Mouse (Mus musculus) gastrocnemius, postnatal 4 days (tissue): Measurements from ENCODE around the gene Crip3. TPM values are rescaled to one million over a fixed set of nuclear protein-coding genes. Genes with fewer than 3 reads are reported as not detected.
A peak's percentile ranks its signal among the peaks of the same experiment; 100 is the strongest.

Experiments used
- DNase-seq, 2 experiments: peaks; one replicate each; pipeline ENCODE4 v3.0.0; 2021 to 2022; ENCODE audit warnings: low spot score in 2 of 2, mixed read lengths in 2 of 2
- long read RNA-seq, 2 experiments: library from polyadenylated mRNA; stranded (forward); transcript quantifications; one replicate each; pipeline ENCODE4 v2.0.0; 2021
- total RNA-seq, 2 experiments: library from RNA; stranded (reverse); gene quantifications; 2 replicates each; pipeline ENCODE4 v1.2.3; 2021

The Crip3 gene
- 1 to 10 TPM; 3.7 to 4.8 TPM for total RNA-seq
- long read RNA-seq, experiment 1, partial matches to known transcripts = 0 of 6 reads
- long read RNA-seq, experiment 1, other reads (novel, unspliced or antisense) = 4 of 6 reads
- long read RNA-seq, experiment 2, partial matches to known transcripts = 0 of 1 reads
- long read RNA-seq, experiment 2, other reads (novel, unspliced or antisense) = 0 of 1 reads

- no peak for DNase-seq
These were observed at the start of gene Crip3 for GRCm38 (mm10) chr17:46428761-46429414. TSS of gene Crip3 (plus strand) at chr17:46428926.

DNA sequence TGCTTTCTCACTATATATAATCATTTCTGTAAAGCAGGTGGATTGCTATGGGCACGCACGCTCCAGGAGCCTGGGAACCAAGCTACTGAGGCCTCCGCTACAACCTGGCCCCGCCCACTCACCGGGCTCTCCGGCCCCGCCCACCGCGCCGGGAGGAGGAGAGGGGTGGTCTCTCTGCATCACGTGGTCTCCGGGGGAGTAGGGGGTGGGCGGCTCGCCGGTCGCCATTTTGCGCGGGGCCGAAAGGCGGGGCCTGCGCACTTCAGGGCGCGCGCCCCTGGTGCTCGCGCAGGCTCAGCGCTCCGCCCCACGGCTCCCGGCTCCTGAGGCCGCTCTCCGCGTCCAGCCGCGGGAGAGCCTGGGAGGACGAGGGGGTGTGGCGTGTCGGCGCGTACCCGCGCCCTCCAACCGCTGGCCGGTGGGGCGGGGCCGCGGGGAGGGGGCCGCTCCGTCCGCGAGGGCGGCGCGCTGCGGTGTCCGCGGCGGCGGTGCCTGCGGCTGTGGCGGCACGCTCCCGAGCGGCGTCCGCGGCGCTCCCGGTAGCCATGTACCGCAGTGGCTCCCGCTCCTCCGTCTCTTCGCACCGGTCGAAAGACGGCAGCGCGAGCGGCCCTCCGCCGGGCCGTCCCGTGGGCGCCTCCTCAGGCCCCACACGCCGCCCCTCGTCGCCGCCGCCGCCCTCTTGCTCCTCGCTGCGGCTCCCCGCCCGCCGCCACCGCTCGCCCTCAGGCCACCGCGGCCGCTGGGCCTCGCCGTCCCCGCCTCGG is 45.2 kb upstream of the Crip3 start, which contains the start of gene Zfp318:
Gene Zfp318, plus strand, starts transcription at position 438 of the 767 bp plus-strand sequence.
- DNase-seq = peak; percentile 94 to 96

- peak; percentile 30 to 34 for DNase-seq
These were observed 44.5 kb upstream of the Crip3 start for GRCm38 (mm10) chr17:46384061-46384801.

DNA sequence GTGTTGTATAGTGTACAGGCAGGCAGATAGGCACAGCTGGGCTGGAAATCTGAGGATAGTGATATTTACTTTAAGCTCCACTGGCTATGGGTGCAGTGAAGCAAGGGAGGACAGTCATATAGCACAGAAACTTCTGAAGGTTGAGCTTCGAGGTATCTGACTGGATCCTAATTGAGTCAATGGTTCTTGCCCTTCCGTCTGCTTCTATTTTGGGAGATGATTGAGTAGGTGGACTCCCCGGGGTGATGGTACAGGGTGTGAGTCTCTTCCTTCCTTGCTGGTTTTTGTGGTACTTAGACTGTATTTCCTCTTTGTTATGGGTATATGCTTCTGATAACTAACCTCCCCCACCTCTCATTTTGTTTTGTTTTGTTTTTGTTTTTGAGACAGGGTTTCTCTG is 40.5 kb upstream of the Crip3 start:
- no peak for DNase-seq

DNA sequence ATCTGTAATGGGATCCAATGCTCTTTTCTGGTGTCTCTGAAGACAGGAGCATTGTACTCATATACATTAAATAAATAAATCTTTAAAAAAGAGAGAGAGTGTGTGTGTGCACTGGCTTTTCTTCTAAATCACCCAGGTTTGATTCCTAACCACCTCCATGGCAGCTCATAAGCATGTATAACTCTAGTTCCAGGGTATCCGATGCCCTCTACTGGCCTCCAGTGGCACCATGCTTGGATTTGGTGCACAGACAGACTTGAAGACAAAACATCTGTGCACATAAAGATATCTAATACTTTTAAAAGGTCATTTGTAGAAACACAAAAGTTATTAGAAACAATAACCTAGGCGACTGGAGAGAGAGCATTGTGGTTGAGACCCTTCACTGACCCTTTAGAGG is 35.7 kb upstream of the Crip3 start:
- no peak for DNase-seq

DNA sequence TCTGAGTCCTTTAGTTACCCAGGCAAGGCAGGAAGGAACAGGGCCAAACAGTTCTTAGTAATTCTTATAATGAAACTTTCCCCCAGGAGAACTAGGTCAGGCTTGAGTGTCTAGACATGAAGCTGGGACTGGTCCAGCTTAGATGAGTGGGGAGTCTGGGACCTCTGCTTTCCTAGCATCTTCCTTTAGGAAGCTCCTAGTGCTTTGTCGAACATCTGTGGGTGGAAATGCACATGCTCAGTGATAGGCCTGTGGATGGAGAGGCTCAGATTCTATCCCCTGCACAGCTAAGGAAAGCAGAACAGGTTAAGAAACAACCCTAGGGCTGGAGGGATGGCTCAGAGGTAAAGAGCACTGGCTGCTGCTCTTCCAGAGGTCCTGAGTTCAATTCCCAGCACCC is 34.1 kb upstream of the Crip3 start:
- DNase-seq = no peak

- DNase-seq = no peak
These were observed 20.2 kb upstream of the Crip3 start for GRCm38 (mm10) chr17:46408478-46408877.

DNA sequence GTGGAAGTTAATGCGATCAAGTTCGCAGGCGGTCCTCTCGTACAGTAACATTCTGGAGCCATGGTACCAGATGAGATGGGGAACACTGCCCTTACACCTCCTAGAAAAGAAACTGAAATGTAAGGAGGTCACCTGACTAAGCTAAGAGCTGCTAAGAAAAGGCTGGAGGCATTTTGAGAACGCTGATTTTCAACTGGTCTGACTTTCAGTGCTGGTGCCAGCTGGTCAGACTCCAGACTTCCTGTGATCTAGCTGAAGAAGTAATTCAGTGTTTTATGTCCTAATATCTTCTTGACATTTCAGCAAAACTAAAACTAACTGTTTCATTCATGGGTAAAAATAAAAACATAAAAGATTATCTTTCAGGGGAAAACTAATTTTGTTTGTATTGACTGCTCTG is 10.1 kb upstream of the Crip3 start:
- DNase-seq = no peak

GRCm38 (mm10) chr17:46419717-46420116 is 9.0 kb upstream of the Crip3 start:
- no peak for DNase-seq

DNA sequence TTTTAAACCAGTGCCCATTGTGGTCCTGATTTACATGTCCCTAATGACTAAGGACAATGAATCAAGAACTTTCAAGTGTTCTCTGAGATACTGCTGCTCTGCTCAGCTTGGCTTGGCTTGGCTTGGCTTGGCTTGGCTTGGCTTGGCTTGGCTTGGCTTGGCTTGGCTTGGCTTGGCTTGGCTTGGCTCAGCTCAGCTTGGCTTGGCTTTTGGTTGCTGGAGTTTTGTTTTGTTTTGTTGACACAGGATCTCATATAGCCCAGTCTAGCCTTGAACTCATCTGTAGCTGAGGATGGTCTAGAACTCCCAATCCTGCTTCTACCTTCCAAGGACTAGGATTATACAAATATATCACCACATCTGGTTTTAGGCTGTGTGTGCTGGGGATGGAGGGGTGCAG is 2.2 kb upstream of the Crip3 start:
- no peak for DNase-seq

DNA sequence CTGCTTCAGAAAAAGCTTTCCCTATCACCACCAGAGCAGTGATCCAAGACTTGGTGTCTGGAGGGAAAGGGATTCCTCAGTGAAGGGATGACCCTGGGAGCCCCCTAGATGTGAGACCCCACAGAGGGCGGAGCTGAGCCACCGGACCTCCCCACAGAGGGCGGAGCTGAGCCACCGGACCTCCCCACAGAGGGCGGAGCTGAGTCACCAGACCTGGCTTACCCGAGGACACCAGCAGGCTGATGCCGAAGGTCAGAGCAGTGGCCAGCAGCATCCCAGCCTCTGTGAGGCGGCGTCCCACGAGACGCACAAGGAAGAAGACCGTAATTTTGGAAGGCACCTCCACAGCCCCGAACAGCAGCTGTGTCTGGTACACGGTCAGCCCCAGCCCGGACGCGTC is 4.9 kb downstream of the Crip3 start:
- no peak for DNase-seq

- DNase-seq = no peak
These were observed 8.1 kb downstream of the Crip3 start for GRCm38 (mm10) chr17:46436672-46437366.

DNA sequence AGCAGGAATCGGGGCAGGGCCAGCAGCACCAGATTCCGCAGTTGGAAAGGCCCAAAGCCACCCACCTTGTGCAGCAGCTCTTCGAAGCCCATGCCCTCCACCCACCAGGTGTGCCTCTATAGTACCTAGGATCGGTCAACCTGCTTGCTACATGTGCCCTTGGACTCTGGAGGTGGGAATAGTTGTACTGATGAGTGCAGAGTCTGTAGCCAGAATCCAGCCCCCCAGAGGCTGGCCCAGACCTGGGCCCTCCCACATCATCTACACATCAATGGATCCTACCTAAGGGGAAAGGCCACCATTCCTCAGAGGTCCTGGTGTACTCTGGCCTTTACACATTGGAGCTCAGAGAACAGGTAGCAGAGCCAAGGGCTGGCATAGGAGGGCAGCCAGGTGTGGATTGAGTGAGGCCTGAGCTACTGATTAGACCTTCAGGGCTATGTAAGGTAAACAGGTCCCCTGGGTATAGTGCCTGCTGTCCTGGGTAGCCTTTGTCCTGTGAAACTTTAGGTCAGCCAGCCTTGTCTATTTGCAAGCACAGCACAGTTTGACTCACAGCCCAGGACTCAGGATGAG is 9.7 kb downstream of the Crip3 start, which contains the start of gene Slc22a7:
Gene Slc22a7, minus strand, starts transcription at position 160 of the 576 bp plus-strand sequence.
- no peak for DNase-seq

DNA sequence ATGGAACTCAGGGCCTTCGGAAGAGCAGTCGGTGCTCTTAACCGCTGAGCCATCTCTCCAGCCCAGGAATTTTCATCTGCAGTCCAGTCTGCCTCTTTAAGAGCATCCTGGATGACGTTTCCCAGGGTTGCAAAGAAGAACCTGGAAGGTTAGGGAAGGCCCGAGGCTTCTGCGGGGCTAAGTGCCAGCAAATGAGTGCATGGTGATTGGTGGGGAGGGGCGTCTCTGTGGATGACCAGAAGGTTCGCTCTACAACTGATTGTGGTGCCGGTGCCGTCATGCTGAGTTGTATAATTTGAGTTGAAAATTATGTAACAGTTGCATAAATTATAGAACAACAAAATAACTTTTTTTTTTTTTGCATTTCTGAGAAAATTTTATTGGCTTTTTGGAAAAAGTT is 10.4 kb downstream of the Crip3 start:
- no peak for DNase-seq

DNA sequence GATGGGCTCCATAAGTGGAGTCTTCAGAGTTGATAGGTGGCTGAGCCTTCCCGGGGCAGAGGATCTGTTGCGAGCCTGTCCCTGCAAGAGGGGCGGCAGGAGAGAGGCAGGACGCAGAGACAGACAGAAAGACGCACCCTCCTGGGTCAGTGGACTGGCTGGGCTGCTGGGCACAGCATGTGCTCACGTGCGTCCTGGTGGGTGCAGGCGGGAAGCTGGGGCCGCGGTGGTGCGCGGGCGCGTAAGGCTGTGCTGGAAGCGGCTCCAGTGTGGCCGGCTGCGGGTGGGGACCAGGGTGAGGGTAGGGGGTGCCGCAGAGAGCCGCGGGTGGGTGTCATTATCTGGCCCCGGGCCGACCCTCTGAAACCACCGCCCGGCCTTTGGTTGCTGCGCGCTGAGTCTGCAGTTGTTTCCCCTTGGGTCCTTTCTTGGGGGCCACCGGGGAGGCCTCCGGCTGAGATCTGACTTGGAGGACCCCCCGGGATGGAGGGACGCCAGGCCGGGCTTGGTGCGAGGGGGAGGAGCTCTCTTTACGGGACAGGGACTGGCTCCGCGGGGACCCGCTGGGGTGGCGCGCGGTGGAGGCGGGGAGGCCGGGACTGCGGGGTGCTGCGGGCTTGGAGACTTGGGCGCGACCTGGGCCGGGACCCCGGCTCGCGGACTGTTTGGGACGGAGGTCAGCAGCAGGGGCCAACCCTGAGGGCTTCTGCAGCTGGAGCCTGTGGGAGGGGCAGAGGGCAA is 16.3 kb downstream of the Crip3 start:
- DNase-seq = no peak

GRCm38 (mm10) chr17:46446264-46446663 is 17.5 kb downstream of the Crip3 start:
- no peak for DNase-seq

- DNase-seq = no peak
These were observed 24.0 kb downstream of the Crip3 start for GRCm38 (mm10) chr17:46452683-46453082.

DNA sequence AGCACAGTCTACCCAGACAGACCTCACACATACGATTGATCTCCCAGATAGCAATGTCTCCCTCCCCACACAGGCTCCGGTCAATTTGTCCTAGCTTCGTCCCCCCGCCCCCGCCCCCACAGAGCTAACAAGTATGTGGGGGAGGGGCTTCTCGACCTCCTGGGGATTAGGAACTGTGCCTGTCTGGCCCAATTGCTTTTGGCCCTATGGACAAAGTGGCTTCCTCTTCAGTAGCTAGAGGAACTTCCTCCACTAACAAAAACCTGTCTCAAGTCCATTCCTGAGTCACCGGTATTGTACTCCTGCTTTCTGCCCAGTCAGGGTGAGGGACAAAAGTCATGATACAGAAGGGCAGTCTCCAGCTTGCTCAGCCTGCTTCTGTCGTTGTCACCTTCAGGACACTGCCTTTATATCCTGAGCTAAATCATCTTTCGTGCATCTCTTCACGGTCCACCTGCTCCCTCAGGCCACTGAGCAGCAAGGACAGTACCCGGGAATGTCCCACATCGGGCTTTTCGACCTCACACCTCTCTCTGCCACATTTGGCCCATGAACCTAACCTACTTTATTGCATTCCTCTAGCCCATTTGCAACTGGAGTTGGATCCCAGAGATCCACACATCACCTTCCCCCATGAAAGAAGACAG is 24.7 kb downstream of the Crip3 start:
- DNase-seq = no peak

- DNase-seq = no peak
These were observed 25.3 kb downstream of the Crip3 start for GRCm38 (mm10) chr17:46453970-46454411.
